Mouse (Mus musculus): Measurements from ENCODE around the gene Man1a. TPM values are rescaled to one million over a fixed set of nuclear protein-coding genes. Genes with fewer than 3 reads are reported as not detected.

Gene Man1a
- total and polyA plus RNA-seq, 3 experiments: 5.8 to 7.3 TPM; not detected in 1

DNA sequence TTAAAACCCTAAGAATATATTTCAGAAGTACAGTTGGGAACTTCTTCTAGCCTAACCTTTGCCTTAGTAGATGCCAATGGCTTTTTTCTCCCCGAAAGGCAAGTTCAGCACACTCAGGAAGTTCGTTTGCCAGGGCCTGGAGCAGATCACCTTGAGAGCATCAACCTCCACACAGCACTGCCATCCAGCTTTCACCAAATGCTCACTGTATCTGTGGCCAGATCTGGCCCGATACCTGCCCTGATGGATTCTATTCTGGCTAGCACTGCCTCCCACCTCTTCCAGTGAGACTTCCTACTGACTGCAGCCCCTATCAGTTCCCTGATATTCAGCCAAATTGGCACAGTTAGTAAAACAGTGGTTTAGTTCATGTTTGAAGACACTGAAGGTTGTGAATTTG, 202.2 kb downstream of the Man1a start:
- Histone ChIP-seq H3K27me3 (ENCODE audit: control insufficient read depth in 1 of 2, insufficient read depth in 2 of 2, low read length in 2 of 2) (no peaks in the 10 kb centered on the region; a peak in 1 of 4 replicates), H3K79me2 (ENCODE audit: control insufficient read depth, insufficient read depth, low read length, poor library complexity) (no peaks in the 10 kb centered on the region), H3K36me3 (ENCODE audit: control insufficient read depth in 1 of 2, insufficient read depth in 2 of 2, low read length in 2 of 2) (no peaks in the 10 kb centered on the region), H3K4me3 (ENCODE audit: control insufficient read depth in 1 of 2, insufficient read depth in 1 of 2, low read depth in 2 of 2, low read length in 2 of 2) (no peak overlapping the region), H3K27ac (ENCODE audit: control insufficient read depth, low read depth, low read length) (no peak overlapping the region), H3K4me1 (ENCODE audit: control insufficient read depth in 1 of 2, insufficient read depth in 2 of 2, low read length in 2 of 2) (no peaks in the 10 kb centered on the region; a peak in 1 of 4 replicates), H3K9ac (ENCODE audit: control insufficient read depth, low read depth, low read length, poor library complexity, severe bottlenecking) (no peak overlapping the region), H3K9me3 (replicated peaks; ENCODE audit: insufficient read depth, low read length) (no peaks in the 10 kb centered on the region)
- TF ChIP-seq RCOR1 (IDR thresholded peaks at IDR 0.05; ENCODE audit: low read depth, low read length) (no peak), ZC3H11A (IDR thresholded peaks at IDR 0.05; ENCODE audit: low read depth, low read length) (no peak), KAT2A (conservative IDR thresholded peaks at IDR 0.05; ENCODE audit: low read depth, low read length) (no peak), TAL1 (IDR thresholded peaks at IDR 0.05; ENCODE audit: low read length) (no peak), RAD21 (IDR thresholded peaks at IDR 0.05; ENCODE audit: low read depth, low read length) (no peak), CHD2 (IDR thresholded peaks at IDR 0.05; ENCODE audit: low read length) (no peak), ZKSCAN1 (IDR thresholded peaks at IDR 0.05; ENCODE audit: low read depth, low read length) (no peak), MAX (IDR thresholded peaks at IDR 0.05; ENCODE audit: low read length) (no peak), HCFC1 (IDR thresholded peaks at IDR 0.05; ENCODE audit: low read depth, low read length) (no peak), USF2 (IDR thresholded peaks at IDR 0.05; ENCODE audit: borderline replicate concordance in 1 of 2, insufficient read depth in 1 of 2, low read depth in 1 of 2, low read length in 2 of 2) (no peak), TBP (IDR thresholded peaks at IDR 0.05; ENCODE audit: low read depth, low read length) (no peak)
- no peak for DNase-seq (ENCODE audit: low read depth, low spot score)

DNA sequence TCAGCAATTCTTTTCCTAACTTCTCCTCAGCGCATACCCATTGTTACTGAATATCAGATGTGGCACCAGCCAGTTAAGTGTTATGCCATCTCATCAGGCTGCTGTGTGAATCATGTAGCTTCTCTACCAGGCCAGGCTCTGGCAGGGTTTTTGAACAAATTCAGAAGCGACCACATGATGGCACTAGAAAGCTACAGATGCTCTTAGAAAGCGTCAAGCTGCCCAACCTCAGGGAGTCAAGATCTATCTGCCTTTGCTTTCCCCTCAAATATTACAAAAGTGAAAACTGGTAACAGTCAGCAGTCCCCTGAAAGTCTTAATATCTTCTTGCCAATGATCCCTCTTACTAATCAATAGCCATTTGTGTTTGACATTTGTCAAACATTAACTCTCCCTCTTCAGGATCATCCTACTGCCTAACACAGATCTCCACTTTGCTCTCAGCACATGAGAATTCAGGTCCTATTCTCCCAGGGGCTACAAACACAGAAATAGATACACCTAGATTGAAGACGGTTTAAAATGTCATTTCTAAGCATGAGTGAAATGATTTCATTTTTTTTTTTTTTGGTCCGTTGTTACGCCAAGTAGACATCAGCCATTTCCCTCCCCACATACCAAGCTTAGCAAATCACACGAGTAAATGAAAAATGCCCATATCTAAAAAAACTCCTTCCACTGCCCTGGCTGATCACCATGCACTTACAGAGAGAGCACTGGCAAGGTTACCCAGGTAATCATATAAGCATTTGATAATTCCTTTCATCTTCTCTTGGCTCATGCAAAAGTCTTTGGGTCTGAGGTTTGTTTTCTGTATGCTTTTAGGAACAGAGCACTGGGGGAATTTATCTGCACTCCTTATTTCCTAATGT, 212.7 kb downstream of the Man1a start:
- Histone ChIP-seq H3K36me3 (ENCODE audit: control insufficient read depth in 1 of 2, insufficient read depth in 2 of 2, low read length in 2 of 2) (no peaks in the 10 kb centered on the region), H3K9me3 (replicated peaks; ENCODE audit: insufficient read depth, low read length) (no peaks in the 10 kb centered on the region), H3K4me1 (ENCODE audit: control insufficient read depth in 1 of 2, insufficient read depth in 2 of 2, low read length in 2 of 2) (no peaks in the 10 kb centered on the region), H3K79me2 (ENCODE audit: control insufficient read depth, insufficient read depth, low read length, poor library complexity) (no peaks in the 10 kb centered on the region), H3K9ac (ENCODE audit: control insufficient read depth, low read depth, low read length, poor library complexity, severe bottlenecking) (no peak overlapping the region), H3K27me3 (ENCODE audit: control insufficient read depth in 1 of 2, insufficient read depth in 2 of 2, low read length in 2 of 2) (no peaks in the 10 kb centered on the region; a peak in 1 of 4 replicates), H3K4me3 (ENCODE audit: control insufficient read depth in 1 of 2, insufficient read depth in 1 of 2, low read depth in 2 of 2, low read length in 2 of 2) (no peak overlapping the region), H3K27ac (ENCODE audit: control insufficient read depth, low read depth, low read length) (no peak overlapping the region)
- peak; percentile 66 for DNase-seq (ENCODE audit: low read depth, low spot score)
- TF ChIP-seq GABPA (IDR thresholded peaks at IDR 0.05; ENCODE audit: low read depth, low read length) (no peak), CTCF (IDR thresholded peaks at IDR 0.05 in 2 of 3, conservative IDR thresholded peaks at IDR 0.05 in 1 of 3; ENCODE audit: control insufficient read depth in 1 of 3, insufficient read depth in 1 of 3, low read depth in 2 of 3, low read length in 3 of 3, poor library complexity in 1 of 3, severe bottlenecking in 1 of 3) (peak in 2 of 3 experiments; percentile 59 to 75; a peak in 5 of 6 replicates), ZC3H11A (IDR thresholded peaks at IDR 0.05; ENCODE audit: low read depth, low read length) (peak; percentile 91), MEF2A (IDR thresholded peaks at IDR 0.05; ENCODE audit: extremely low read depth, insufficient replicate concordance, low read depth, low read length, poor library complexity, severe bottlenecking) (no peak), EP300 (IDR thresholded peaks at IDR 0.05; ENCODE audit: low read depth in 1 of 2, low read length in 2 of 2) (no peak), GATA1 (IDR thresholded peaks at IDR 0.05; ENCODE audit: low read depth, low read length) (no peak), BHLHE40 (IDR thresholded peaks at IDR 0.05; ENCODE audit: borderline replicate concordance, low read depth, low read length) (no peak), NELFE (IDR thresholded peaks at IDR 0.05; ENCODE audit: low read depth, low read length) (no peak), POLR2AphosphoS2 (IDR thresholded peaks at IDR 0.05; ENCODE audit: low read length) (no peak), USF1 (IDR thresholded peaks at IDR 0.05; ENCODE audit: low read depth, low read length) (no peak), MYB (IDR thresholded peaks at IDR 0.05; ENCODE audit: low read depth, low read length) (no peak), SMC3 (IDR thresholded peaks at IDR 0.05; ENCODE audit: low read depth, low read length) (peak; percentile 93), RAD21 (IDR thresholded peaks at IDR 0.05; ENCODE audit: low read depth, low read length) (peak; percentile 97), TAL1 (IDR thresholded peaks at IDR 0.05; ENCODE audit: low read length) (no peak), MAZ (IDR thresholded peaks at IDR 0.05; ENCODE audit: low read depth, low read length) (no peak), POLR2AphosphoS5 (IDR thresholded peaks at IDR 0.05; ENCODE audit: borderline replicate concordance, low read depth, low read length) (no peak)

Data from MEL (cell line).